Mouse (Mus musculus) cerebellum, postnatal 14 days (tissue): ENCODE measurements around the gene Zfp692.

ENCODE experiments used
- DNase-seq, 2 experiments: peaks; one replicate each; pipeline ENCODE4 v3.0.0; 2021; ENCODE audit warnings: mixed read lengths in 2 of 2

Zfp692 gene

DNA sequence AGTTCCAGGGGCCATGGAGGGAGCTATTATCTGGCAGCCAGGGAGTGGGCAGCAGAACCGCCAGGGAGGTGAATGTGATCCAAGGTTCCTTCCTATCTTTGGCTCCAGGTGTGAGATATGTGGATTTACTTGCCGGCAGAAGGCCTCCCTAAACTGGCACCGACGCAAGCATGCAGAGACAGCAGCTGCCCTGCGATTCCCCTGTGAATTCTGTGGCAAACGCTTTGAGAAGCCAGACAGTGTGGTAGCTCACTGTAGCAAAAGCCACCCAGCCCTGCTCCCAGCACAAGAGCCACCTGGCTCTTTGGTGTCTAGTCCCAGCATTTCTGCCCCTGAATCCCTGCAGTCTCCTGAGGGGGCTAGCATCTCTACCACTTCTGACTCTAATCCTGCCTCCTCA is 7.2 kb downstream of the Zfp692 start:
- peak; percentile 72 to 78 for DNase-seq

DNA sequence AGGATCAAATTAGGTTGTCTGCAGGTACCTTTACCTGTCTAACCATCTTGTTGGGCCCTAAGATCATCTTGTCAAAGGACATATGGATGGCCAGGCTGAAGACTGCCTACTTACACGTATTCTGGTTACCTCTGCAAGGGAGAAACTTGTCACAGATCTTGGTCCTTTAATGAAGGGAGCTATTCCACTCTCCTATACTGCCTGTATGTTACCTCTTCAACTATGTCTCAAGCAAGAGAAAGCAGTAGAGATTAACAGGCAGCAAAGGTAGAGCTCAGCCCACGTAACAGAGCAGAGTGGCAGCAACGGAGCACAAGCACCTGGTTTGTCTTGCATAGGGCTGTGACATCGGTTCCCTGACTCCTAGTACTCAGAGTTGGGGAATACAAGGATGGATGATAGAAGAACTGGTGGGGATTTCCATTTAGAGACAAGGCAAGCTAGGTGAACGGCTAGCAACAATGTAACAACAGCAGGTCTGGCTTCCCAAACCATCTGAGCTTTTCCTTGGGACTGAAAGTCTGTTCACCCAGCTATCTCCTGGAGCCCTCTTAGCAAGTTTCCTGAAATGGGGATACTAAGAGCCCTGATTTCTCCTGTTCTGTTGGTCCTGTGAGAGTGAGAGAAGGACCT is 8.8 kb downstream of the Zfp692 start:
- DNase-seq, result no peak

DNA sequence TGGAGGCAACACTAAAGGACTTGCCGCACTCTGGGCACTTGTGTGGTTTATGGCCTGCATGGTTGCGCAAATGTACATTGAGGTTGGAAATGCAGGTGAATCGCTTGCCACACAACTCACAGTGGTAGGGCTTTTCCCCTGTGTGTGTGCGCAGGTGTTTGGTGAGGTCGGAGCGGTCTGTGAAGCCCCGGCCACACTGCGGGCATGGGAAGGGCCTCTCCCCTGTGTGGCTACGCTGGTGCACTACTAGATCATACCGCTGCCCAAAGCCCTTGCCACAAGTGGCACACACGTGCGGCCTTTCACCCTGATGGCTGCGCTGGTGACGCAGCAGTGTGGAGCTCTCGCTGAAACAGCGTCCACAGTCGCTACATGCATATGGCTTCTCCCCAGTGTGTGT is 9.5 kb downstream of the Zfp692 start:
- DNase-seq, result no peak

- no peak for DNase-seq
Observed at GRCm38 (mm10) chr11:58316768-58317390, 10.0 kb downstream of the Zfp692 start.

GRCm38 (mm10) chr11:58322824-58323569 is 16.1 kb downstream of the Zfp692 start:
- peak; percentile 99 for DNase-seq

- DNase-seq, result peak in 1 of 2 experiments; percentile 65
Observed at GRCm38 (mm10) chr11:58323570-58324340, 16.9 kb downstream of the Zfp692 start.

DNA sequence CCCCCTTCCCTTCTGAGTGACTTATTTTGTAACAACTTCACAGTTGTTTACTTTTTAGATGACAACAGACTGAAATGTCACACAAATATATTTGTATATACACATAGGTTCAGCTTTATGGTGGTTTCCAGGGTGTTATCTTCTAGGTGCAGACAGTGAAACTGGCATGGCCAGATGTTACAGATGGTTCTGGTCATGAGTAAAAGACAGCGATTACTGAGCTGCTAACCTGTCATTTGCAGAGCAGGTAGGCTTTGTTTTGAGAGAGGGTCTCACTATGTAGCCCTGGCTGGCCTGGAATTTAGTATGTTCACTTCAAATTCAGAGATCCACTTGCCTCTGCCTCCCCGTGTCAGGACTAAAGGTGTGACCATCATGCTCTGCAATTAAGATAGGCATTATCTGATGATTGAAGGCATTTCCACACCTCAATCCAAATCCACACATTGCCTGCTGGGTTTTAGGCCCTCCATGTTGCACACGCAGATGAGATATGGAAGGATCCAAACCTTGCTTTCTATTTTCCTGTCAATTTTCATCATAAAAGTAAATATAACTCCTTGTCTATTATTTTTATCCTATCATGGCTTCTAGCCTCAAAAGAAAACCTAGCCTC is 17.9 kb downstream of the Zfp692 start:
- DNase-seq, result no peak

DNA sequence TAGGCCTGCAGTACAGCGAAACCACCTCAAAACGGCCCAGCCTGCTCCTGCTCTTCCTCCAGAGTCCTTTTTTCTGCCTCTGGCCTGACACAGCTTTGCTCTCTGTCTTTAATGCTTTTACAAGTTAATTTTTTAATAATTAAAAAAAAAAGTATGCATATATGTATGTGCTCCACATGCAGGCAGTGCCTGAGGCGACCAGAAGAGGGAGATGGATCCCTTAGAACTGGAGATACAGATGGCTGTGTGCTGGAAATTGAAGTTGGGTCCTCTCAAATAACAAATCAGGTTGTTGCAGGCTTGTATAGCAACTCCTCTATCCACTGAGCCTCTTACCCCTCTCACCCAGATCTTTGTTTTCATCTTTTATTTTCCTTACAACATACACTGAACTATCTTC is 19.9 kb downstream of the Zfp692 start:
- peak in 1 of 2 experiments; percentile 37 for DNase-seq

GRCm38 (mm10) chr11:58329906-58330275 is 23.0 kb downstream of the Zfp692 start:
- DNase-seq, result no peak

- DNase-seq, result peak; percentile 88 to 93
Observed at GRCm38 (mm10) chr11:58330276-58331148, 23.6 kb downstream of the Zfp692 start, which contains the start of the genes Zfp672 and Sh3bp5l. Gene Zfp672, minus strand, starts transcription at chr11:58330339. Gene Sh3bp5l, plus strand, starts transcription at chr11:58330724.

- DNase-seq, result peak; percentile 31 to 44
Observed at GRCm38 (mm10) chr11:58331149-58331495, 24.3 kb downstream of the Zfp692 start.

DNA sequence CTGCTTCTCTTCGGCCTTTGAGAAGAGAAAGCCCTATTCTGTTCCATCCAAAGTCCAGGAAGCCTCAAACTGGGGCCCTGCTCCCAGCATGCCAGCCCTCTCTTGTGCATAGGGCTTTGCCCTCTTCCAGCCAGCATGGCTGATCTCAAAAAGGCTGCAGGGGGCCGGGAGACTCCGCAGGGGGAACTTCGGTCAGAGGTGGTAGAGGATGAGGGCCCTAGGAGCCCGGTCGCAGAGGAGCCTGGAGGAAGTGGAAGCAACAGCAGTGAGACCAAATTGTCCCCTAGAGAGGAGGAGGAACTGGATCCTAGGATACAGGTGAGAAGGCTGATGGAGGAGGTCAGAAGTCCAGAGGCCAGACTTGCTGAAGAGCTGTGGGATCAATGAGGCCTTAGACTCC is 24.7 kb downstream of the Zfp692 start:
- peak in 1 of 2 experiments; percentile 41 for DNase-seq

DNA sequence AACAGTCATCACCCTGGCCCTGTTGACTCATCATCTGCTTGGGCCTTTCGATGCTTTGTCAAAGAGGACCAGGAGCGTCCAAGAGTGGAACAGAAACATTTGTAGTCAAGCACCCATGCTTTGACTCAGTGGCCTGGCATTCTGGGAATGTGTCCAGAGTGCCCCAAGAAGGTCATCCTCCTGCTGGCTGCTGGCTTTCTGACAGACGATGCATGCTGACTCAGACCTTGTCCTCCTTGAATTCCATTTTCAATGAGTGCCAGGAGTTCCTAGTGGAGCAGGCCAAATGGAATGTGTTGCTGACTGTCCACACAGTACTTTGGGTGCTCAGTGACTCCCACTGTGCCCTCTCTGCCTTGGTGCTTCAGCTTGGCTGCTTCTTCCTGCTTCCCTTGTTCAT is 27.9 kb downstream of the Zfp692 start:
- DNase-seq, result peak in 1 of 2 experiments; percentile 48

GRCm38 (mm10) chr11:58346745-58347144 is 39.9 kb downstream of the Zfp692 start:
- DNase-seq, result no peak

DNA sequence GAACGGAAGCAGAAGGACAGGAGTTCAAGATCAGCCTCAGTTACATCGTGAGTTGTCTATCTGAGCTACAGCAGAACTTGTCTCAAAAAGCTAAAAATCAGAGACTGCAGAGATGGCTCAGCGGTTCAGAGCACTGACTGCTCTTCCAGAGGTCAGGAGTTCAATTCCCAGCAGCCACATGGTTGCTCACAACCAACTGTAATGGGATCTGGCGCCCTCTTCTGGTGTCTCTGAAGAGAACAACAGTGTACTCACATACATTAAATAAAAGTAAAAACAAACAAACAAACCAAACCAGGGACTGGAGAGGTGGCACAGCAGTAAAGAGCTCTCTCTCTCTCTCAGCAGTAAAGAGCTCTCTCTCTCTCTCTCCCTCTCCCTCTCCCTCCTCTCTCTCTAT is 43.8 kb downstream of the Zfp692 start:
- DNase-seq, result no peak

GRCm38 (mm10) chr11:58351179-58351578 is 44.3 kb downstream of the Zfp692 start:
- DNase-seq, result no peak

- no peak for DNase-seq
Observed at GRCm38 (mm10) chr11:58352681-58353548, 46.0 kb downstream of the Zfp692 start.

GRCm38 (mm10) chr11:58353709-58354108 is 46.8 kb downstream of the Zfp692 start:
- DNase-seq, result no peak

DNA sequence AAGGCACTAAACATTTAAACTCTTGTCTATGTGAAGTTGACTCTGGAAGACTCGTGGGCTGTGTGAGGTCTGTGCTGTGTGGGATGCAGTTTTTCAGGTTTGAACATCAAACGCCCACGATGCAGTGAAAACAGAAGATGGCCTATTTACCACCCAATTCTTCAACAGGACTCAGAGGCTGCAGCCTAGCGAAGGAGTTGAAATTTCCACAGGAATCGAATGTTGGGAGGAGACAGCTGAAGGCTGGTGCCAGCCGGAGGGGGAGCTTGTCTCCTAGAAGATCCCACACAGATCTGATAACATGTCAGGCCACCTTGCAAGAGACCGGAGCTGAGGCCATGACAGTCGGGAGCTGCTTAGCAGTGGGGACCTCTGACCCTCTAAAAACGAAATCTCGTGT is 47.6 kb downstream of the Zfp692 start:
- DNase-seq, result no peak

- no peak for DNase-seq
Observed at GRCm38 (mm10) chr11:58354927-58355326, 48.1 kb downstream of the Zfp692 start.

DNA sequence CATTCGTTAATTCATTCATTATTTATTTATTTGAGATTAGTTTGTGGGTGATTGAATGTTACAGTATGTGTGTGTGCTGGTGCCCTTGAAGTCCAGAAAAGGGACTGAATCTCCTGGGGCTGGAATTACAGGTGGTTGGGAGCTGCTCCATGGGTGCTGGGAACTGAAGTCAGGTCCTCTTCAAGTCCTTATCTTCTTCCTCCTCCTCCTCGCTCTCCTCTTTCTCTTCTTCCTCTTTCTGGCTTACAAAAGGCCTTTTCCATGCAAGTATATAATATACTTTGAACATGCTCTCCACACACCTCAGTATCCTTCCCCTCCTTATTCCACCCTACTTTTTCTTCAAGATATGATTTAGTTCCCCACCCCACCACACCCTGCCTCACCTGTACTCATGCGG is 50.2 kb downstream of the Zfp692 start:
- DNase-seq, result no peak
